Mouse (Mus musculus) heart, embryonic 15.5 days (tissue): Measurements from ENCODE around the gene Ttll9. TPM values are rescaled to one million over a fixed set of nuclear protein-coding genes. Genes with fewer than 3 reads are reported as not detected.

Experiments used
- ATAC-seq: fragments of 200-750 bp; cut with Nextera tagmentation; replicated peaks from 2 replicates; pipeline ENCODE4 v1.8.0; 2017; ENCODE audit warnings: low read depth, moderate TSS enrichment; ENCODE audit not compliant: insufficient number of reproducible peaks, insufficient read depth, low FRiP score
- H3K27ac ChIP-seq: fragments of 300-500 bp; sonication (generic); 2 replicates; pipeline ENCODE4 v1.5.1; 2015; ENCODE audit warnings: mild to moderate bottlenecking, inconsistent platforms
- H3K27me3 ChIP-seq: fragments of 300-500 bp; sonication (generic); 2 replicates; pipeline ENCODE4 v1.6.1; 2015; ENCODE audit warnings: inconsistent platforms
- H3K36me3 ChIP-seq: fragments of 300-500 bp; sonication (generic); 2 replicates; pipeline ENCODE4 v1.6.1; 2015; ENCODE audit warnings: mild to moderate bottlenecking, inconsistent platforms
- H3K4me1 ChIP-seq: fragments of 300-500 bp; sonication (generic); replicated peaks from 2 replicates; pipeline ENCODE4 v1.6.1; 2015; ENCODE audit warnings: inconsistent platforms
- H3K4me2 ChIP-seq: fragments of 300-500 bp; sonication (generic); 2 replicates; pipeline ENCODE4 v1.6.1; 2015; ENCODE audit warnings: inconsistent platforms, mild to moderate bottlenecking, moderate library complexity
- H3K4me3 ChIP-seq: fragments of 300-500 bp; sonication (generic); 2 replicates; pipeline ENCODE4 v1.5.1; 2015; ENCODE audit warnings: mild to moderate bottlenecking, inconsistent platforms
- H3K9ac ChIP-seq: fragments of 300-500 bp; sonication (generic); 2 replicates; pipeline ENCODE4 v1.6.1; 2015; ENCODE audit warnings: mild to moderate bottlenecking, inconsistent platforms
- H3K9me3 ChIP-seq: fragments of 300-500 bp; sonication (generic); replicated peaks from 2 replicates; pipeline ENCODE4 v1.6.1; 2016; ENCODE audit warnings: inconsistent platforms
- WGBS: fragments of 180-500 bp; shearing (Covaris S2); methylation state at CpG from one replicate; pipeline ENCODE4 v1.1.7; 2015; ENCODE audit warnings: mixed read lengths; 5-methylcytosine and 5-hydroxymethylcytosine counted together
- polyA plus RNA-seq: library from polyadenylated mRNA; unstranded; fragments of >200 nt; fragmentation: Nextera tagmentation; extraction: Ambion mirVana; gene quantifications from 2 replicates; pipeline ENCODE4 v1.2.1, GENCODE M21; 2015

Gene Ttll9
- 0.26 and 0.63 TPM in 2 replicates for polyA plus RNA-seq

GRCm38 (mm10) chr2:152962091-152962793, at the start of gene Ttll9:
Ttll9 (plus strand) TSS chr2:152962485.
- peaks cover 21% of the 10 kb centered on the region for H3K27me3 ChIP-seq
- no peaks in the 10 kb centered on the region for H3K36me3 ChIP-seq
- H3K27ac ChIP-seq, result no peak within 1 kb of the TSS
- no peaks in the 10 kb centered on the region for H3K9me3 ChIP-seq
- WGBS, result 4% methylated on average over 34 of the region's 34 CpGs
- 0 out of 2 replicates have a peak, but pooled peaks have one; percentile 64 for ATAC-seq
- H3K4me3 ChIP-seq, result peak within 1 kb of the TSS; percentile 59
- peak within 1 kb of the TSS; percentile 46; the same call in 1 of the 2 replicates for H3K9ac ChIP-seq
- peaks cover 8% of the 10 kb centered on the region; the same call in 1 of the 2 replicates for H3K4me1 ChIP-seq
- peak within 1 kb of the TSS; percentile 85 for H3K4me2 ChIP-seq

GRCm38 (mm10) chr2:152913471-152913870, 48.8 kb upstream of the Ttll9 start:
- H3K9me3 ChIP-seq, result no peaks in the 10 kb centered on the region
- no peak overlapping the region for H3K4me3 ChIP-seq
- H3K27ac ChIP-seq, result no peak overlapping the region
- H3K4me2 ChIP-seq, result no peak overlapping the region
- H3K36me3 ChIP-seq, result no peaks in the 10 kb centered on the region
- peaks cover 29% of the 10 kb centered on the region for H3K4me1 ChIP-seq
- WGBS, result 41% methylated on average over 7 of the region's 7 CpGs
- no peak overlapping the region for H3K9ac ChIP-seq
- peaks cover 58% of the 10 kb centered on the region for H3K27me3 ChIP-seq
- no peak for ATAC-seq

GRCm38 (mm10) chr2:152914310-152915120, 47.8 kb upstream of the Ttll9 start:
- Histone ChIP-seq H3K4me2 (peak overlapping the region; percentile 64), H3K9ac (peak overlapping the region; percentile 34; the same call in 1 of the 2 replicates), H3K27me3 (peaks cover 58% of the 10 kb centered on the region), H3K36me3 (no peaks in the 10 kb centered on the region), H3K27ac (no peak overlapping the region), H3K9me3 (no peaks in the 10 kb centered on the region), H3K4me1 (peaks cover 34% of the 10 kb centered on the region), H3K4me3 (peak overlapping the region; percentile 38)
- peak; percentile 44 for ATAC-seq
- 2% methylated on average over 18 of the region's 18 CpGs for WGBS

- no peak overlapping the region for H3K9ac ChIP-seq
- WGBS, result 56% methylated on average over 4 of the region's 4 CpGs
- H3K9me3 ChIP-seq, result no peaks in the 10 kb centered on the region
- H3K27me3 ChIP-seq, result peaks cover 53% of the 10 kb centered on the region
- H3K4me2 ChIP-seq, result no peak overlapping the region
- H3K4me1 ChIP-seq, result peaks cover 34% of the 10 kb centered on the region
- H3K27ac ChIP-seq, result no peak overlapping the region
- no peaks in the 10 kb centered on the region for H3K36me3 ChIP-seq
- H3K4me3 ChIP-seq, result no peak overlapping the region
- no peak for ATAC-seq
These were observed 46.8 kb upstream of the Ttll9 start for GRCm38 (mm10) chr2:152915453-152915852.

GRCm38 (mm10) chr2:152916111-152916510, 46.2 kb upstream of the Ttll9 start:
- Histone ChIP-seq H3K4me3 (no peak overlapping the region), H3K9me3 (no peaks in the 10 kb centered on the region), H3K27me3 (peaks cover 46% of the 10 kb centered on the region), H3K36me3 (no peaks in the 10 kb centered on the region), H3K27ac (no peak overlapping the region), H3K9ac (no peak overlapping the region), H3K4me1 (peaks cover 32% of the 10 kb centered on the region), H3K4me2 (no peak overlapping the region)
- ATAC-seq, result no peak
- 51% methylated on average over 5 of the region's 5 CpGs for WGBS

GRCm38 (mm10) chr2:152917671-152918070, 44.6 kb upstream of the Ttll9 start:
- Histone ChIP-seq H3K4me1 (peaks cover 32% of the 10 kb centered on the region), H3K36me3 (no peaks in the 10 kb centered on the region), H3K27me3 (peaks cover 31% of the 10 kb centered on the region), H3K4me2 (no peak overlapping the region), H3K4me3 (no peak overlapping the region), H3K9me3 (no peaks in the 10 kb centered on the region), H3K9ac (no peak overlapping the region), H3K27ac (no peak overlapping the region)
- no peak for ATAC-seq
- 45% methylated on average over 9 of the region's 9 CpGs for WGBS

- H3K9me3 ChIP-seq, result no peaks in the 10 kb centered on the region
- H3K27me3 ChIP-seq, result 0 out of 2 replicates have a peak, but pooled peaks cover 2% of the 10 kb centered on the region
- H3K4me2 ChIP-seq, result no peak overlapping the region
- H3K9ac ChIP-seq, result no peak overlapping the region
- no peak overlapping the region for H3K4me3 ChIP-seq
- H3K27ac ChIP-seq, result no peak overlapping the region
- H3K4me1 ChIP-seq, result peaks cover 48% of the 10 kb centered on the region
- WGBS, result 25% methylated on average over 7 of the region's 7 CpGs
- no peak for ATAC-seq
- no peaks in the 10 kb centered on the region for H3K36me3 ChIP-seq
These were observed 39.9 kb upstream of the Ttll9 start for GRCm38 (mm10) chr2:152922376-152922775.

GRCm38 (mm10) chr2:152923621-152924020, 38.7 kb upstream of the Ttll9 start:
- ATAC-seq, result no peak
- Histone ChIP-seq H3K9ac (no peak overlapping the region), H3K4me2 (no peak overlapping the region), H3K4me1 (peaks cover 46% of the 10 kb centered on the region), H3K27me3 (no peaks in the 10 kb centered on the region), H3K36me3 (no peaks in the 10 kb centered on the region), H3K27ac (no peak overlapping the region), H3K4me3 (no peak overlapping the region), H3K9me3 (no peaks in the 10 kb centered on the region)
- WGBS, result 86% methylated on average over 3 of the region's 3 CpGs

GRCm38 (mm10) chr2:152924128-152924527, 38.2 kb upstream of the Ttll9 start:
- Histone ChIP-seq H3K9me3 (no peaks in the 10 kb centered on the region), H3K36me3 (no peaks in the 10 kb centered on the region), H3K27me3 (no peaks in the 10 kb centered on the region), H3K4me2 (no peak overlapping the region), H3K9ac (no peak overlapping the region), H3K4me3 (no peak overlapping the region), H3K27ac (no peak overlapping the region), H3K4me1 (peaks cover 47% of the 10 kb centered on the region)
- 69% methylated on average over 8 of the region's 8 CpGs for WGBS
- no peak for ATAC-seq

- Histone ChIP-seq H3K4me3 (no peak overlapping the region), H3K36me3 (no peaks in the 10 kb centered on the region), H3K4me2 (no peak overlapping the region), H3K27me3 (no peaks in the 10 kb centered on the region), H3K4me1 (peaks cover 48% of the 10 kb centered on the region), H3K9me3 (no peaks in the 10 kb centered on the region), H3K9ac (no peak overlapping the region), H3K27ac (peak overlapping the region; percentile 82)
- WGBS, result 66% methylated on average over 5 of the region's 5 CpGs
- no peak for ATAC-seq
These were observed 37.7 kb upstream of the Ttll9 start for GRCm38 (mm10) chr2:152924543-152924942.

- H3K4me1 ChIP-seq, result peaks cover 56% of the 10 kb centered on the region
- ATAC-seq, result peak; percentile 68
- no peaks in the 10 kb centered on the region for H3K9me3 ChIP-seq
- H3K27me3 ChIP-seq, result no peaks in the 10 kb centered on the region; the same call in 1 of the 2 replicates
- WGBS, result 43% methylated on average over 11 of the region's 11 CpGs
- H3K4me3 ChIP-seq, result no peak overlapping the region
- no peak overlapping the region for H3K4me2 ChIP-seq
- no peaks in the 10 kb centered on the region for H3K36me3 ChIP-seq
- H3K27ac ChIP-seq, result peak overlapping the region; percentile 82
- H3K9ac ChIP-seq, result no peak overlapping the region
These were observed 37.0 kb upstream of the Ttll9 start for GRCm38 (mm10) chr2:152925189-152925872.
